Mouse (Mus musculus) heart, postnatal 0 days (tissue): ENCODE measurements around the gene Etv2.

Experiments used
- CTCF ChIP-seq: IDR thresholded peaks from 2 replicates; pipeline ENCODE4 v1.5.1; 2016; ENCODE audit warnings: antibody characterized with exemption, control low read depth, low read depth
- EP300 ChIP-seq: IDR thresholded peaks from 2 replicates; pipeline ENCODE4 v1.6.1; 2016; ENCODE audit warnings: antibody characterized with exemption, low read depth

DNA sequence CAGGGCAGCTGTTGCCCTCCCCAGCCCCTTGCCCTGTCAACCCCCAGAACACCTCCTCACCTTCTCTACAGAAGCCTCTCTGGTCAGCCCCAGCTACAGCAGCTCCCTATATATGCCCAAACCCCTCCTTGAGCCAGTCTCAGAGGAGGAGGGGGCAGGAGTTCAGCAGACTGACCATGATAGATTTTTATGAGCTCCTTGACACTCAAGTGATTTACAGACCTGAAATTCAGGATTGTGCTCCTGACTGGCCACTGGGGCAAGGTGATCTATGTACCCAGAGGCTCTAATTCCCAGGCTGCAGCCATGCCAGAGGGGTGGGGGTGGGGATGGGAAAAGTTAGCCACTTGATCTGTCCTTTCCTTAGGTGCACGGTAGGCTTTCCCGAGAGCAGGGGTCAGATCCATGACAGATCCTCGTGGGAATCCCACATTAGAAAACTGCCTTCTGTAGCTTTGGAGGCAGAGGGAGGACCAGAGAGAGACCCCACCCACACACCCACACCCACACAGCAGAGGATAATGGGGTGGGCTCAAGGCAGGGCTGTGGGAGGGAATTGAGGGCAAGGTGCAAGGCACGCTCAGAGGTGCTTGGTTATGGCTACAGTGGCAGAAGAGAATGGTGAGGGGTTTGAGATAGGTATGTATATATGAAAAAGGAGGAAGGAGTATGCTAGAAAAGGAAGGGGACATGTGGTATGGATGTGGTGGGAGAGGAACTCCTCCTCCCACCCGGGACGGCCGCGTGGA lies 22.8 kb downstream of the Etv2 start, which contains the start of gene Upk1a:
- TF ChIP-seq EP300 (no peak), CTCF (no peak)
